Mouse (Mus musculus) ZHBTc4 (cell line): ENCODE data around the gene Sugp1.
A peak's percentile ranks its signal among the peaks of the same experiment; 100 is the strongest.

ENCODE experiments used
- DNase-seq: peaks from one replicate; pipeline ENCODE4 v3.0.0-alpha.2; 2011; ENCODE audit warnings: low read depth, low spot score

The Sugp1 gene

GRCm38 (mm10) chr8:70111192-70111795, 68.7 kb downstream of the Sugp1 start:
- peak; percentile 52 for DNase-seq

- DNase-seq, result peak; percentile 61
Observed at GRCm38 (mm10) chr8:70112401-70113016, 69.9 kb downstream of the Sugp1 start.

- no peak for DNase-seq
Observed at GRCm38 (mm10) chr8:70114488-70114887, 71.9 kb downstream of the Sugp1 start.

GRCm38 (mm10) chr8:70114892-70115291, 72.3 kb downstream of the Sugp1 start:
- DNase-seq, result no peak

GRCm38 (mm10) chr8:70117611-70118010, 75.0 kb downstream of the Sugp1 start:
- peak; percentile 87 for DNase-seq

- DNase-seq, result peak; percentile 59
Observed at GRCm38 (mm10) chr8:70118726-70119700, 76.4 kb downstream of the Sugp1 start.

GRCm38 (mm10) chr8:70120667-70121066, 78.1 kb downstream of the Sugp1 start, which contains the start of gene Ncan:
Gene Ncan (minus strand): TSS chr8:70120873.
- DNase-seq, result peak; percentile 92
